Mouse (Mus musculus) midbrain, embryonic 15.5 days (tissue): Measurements from ENCODE around the gene Rhox3g. TPM values are rescaled to one million over a fixed set of nuclear protein-coding genes. Genes with fewer than 3 reads are reported as not detected.
"Not testable (repeated sequence)": the region's sequence is repeated elsewhere in the genome, so short reads cannot be mapped to it uniquely, and the experiment has no call there.

Experiments
- ATAC-seq: fragments of 200-750 bp; cut with Nextera tagmentation; replicated peaks from 2 replicates; pipeline ENCODE4 v1.8.0; 2017; ENCODE audit warnings: moderate TSS enrichment
- H3K27ac ChIP-seq: fragments of 300-500 bp; sonication (generic); 2 replicates; pipeline ENCODE4 v1.5.1; 2015; ENCODE audit warnings: mild to moderate bottlenecking, inconsistent platforms
- H3K27me3 ChIP-seq: fragments of 300-500 bp; sonication (generic); replicated peaks from 2 replicates; pipeline ENCODE4 v1.6.1; 2015; ENCODE audit warnings: inconsistent platforms
- H3K36me3 ChIP-seq: fragments of 300-500 bp; sonication (generic); replicated peaks from 2 replicates; pipeline ENCODE4 v1.6.1; 2015; ENCODE audit warnings: inconsistent platforms
- H3K4me1 ChIP-seq: fragments of 300-500 bp; sonication (generic); 2 replicates; pipeline ENCODE4 v1.6.1; 2015; ENCODE audit warnings: inconsistent platforms
- H3K4me2 ChIP-seq: fragments of 300-500 bp; sonication (generic); 2 replicates; pipeline ENCODE4 v1.6.1; 2015; ENCODE audit warnings: inconsistent platforms, mild to moderate bottlenecking, moderate library complexity
- H3K4me3 ChIP-seq: fragments of 300-500 bp; sonication (generic); 2 replicates; pipeline ENCODE4 v1.5.1; 2015; ENCODE audit warnings: mild to moderate bottlenecking, inconsistent platforms
- H3K9ac ChIP-seq: fragments of 300-500 bp; sonication (generic); 2 replicates; pipeline ENCODE4 v1.6.1; 2015; ENCODE audit warnings: mild to moderate bottlenecking, inconsistent platforms
- H3K9me3 ChIP-seq: fragments of 300-500 bp; sonication (generic); 2 replicates; pipeline ENCODE4 v1.6.1; 2016; ENCODE audit warnings: inconsistent platforms
- WGBS: fragments of 180-500 bp; shearing (Covaris S2); methylation state at CpG from one replicate; pipeline ENCODE4 v1.1.7; 2015; ENCODE audit warnings: mixed read lengths; 5-methylcytosine and 5-hydroxymethylcytosine counted together
- polyA plus RNA-seq: library from polyadenylated mRNA; unstranded; fragments of >200 nt; fragmentation: Nextera tagmentation; extraction: Ambion mirVana; gene quantifications from 2 replicates; pipeline ENCODE4 v1.2.1, GENCODE M21; 2015

The Rhox3g gene
- not detected in 2 replicates for polyA plus RNA-seq

DNA sequence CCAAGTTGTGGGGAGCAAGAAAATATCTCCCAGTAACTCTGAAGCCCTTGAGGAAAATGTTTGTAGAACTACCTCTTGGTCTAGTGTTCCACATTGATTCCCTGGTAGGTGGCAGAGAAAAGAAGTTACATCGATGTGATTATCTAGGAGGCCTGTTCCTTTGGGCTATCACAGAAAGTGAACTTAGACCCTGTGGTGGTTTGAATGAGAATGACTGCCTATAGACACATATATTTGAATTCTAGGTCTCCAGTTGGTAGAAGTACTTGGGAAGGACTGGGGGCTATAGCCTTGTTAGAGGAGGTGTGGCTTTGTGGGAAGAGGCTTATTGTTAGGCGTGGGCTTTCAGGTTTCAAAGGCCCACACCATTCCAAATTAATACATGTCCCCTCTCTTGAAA, at the start of gene Rhox3g:
Rhox3g (minus strand) TSS at position 101 of the 400 bp plus-strand sequence.
- WGBS, result 92% methylated on average over 2 of the region's 2 CpGs
- H3K36me3 ChIP-seq, ATAC-seq, H3K4me1 ChIP-seq, H3K27ac ChIP-seq, H3K27me3 ChIP-seq, H3K4me2 ChIP-seq, H3K9ac ChIP-seq, H3K4me3 ChIP-seq, H3K9me3 ChIP-seq: not testable (repeated sequence)

DNA sequence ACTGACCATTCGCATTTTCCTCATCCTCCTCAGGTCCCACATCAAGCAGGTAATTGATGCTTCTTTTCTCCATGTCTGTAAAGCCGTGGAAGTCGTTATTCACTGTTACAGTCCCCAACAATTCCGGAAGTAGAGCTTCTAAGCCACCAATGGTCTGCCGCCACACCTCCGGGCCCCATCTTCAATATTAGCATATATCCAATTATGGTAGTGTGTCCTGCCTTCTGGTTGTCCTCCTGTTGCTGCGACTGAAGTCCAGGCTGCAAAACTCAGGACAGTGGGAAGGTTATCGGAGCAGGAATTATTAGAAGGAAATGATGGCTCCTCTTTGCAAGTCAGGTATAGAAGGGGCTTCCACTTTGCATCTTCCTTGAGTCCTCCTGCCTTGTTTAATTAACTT, 44.8 kb upstream of the Rhox3g start, which contains the start of gene Rhox2h:
Rhox2h (minus strand) TSS at position 101 of the 400 bp plus-strand sequence.
- not testable (repeated sequence) for H3K9me3 ChIP-seq, ATAC-seq

DNA sequence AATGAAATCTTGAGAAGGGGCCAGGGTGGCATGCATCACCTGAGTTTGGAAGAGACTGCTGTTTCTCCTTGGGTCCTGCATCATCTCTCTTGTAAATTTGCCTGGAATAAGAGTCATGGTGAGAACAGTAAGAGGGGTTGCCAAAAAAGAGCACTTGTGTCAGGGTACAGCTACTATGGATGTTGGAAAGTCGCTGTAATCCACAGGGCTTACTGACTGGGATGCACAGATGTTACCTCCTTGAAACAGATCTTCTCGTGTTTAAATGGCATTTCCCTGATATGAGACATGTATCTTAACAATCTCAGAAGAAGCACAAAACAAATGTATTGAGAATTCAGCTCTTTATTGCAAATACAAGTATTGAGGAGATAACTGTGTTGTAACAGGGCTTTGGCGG, 40.3 kb upstream of the Rhox3g start, which contains the start of gene Rhox3h:
Rhox3h (minus strand) TSS at position 101 of the 400 bp plus-strand sequence.
- H3K4me2 ChIP-seq, H3K27ac ChIP-seq, H3K36me3 ChIP-seq, H3K27me3 ChIP-seq, ATAC-seq, H3K9me3 ChIP-seq, H3K9ac ChIP-seq, H3K4me1 ChIP-seq, H3K4me3 ChIP-seq: not testable (repeated sequence)
- 90% methylated on average over 1 of the region's 3 CpGs for whole genome bisulfite sequencing

More for the DNA sequence above, 44.8 kb upstream of the Rhox3g start, which contains the start of gene Rhox2h:
- not testable (repeated sequence) for H3K27me3 ChIP-seq, H3K9ac ChIP-seq, H3K4me2 ChIP-seq, H3K27ac ChIP-seq, H3K4me1 ChIP-seq, H3K36me3 ChIP-seq, H3K4me3 ChIP-seq
- 90% methylated on average over 8 of the region's 8 CpGs for WGBS

DNA sequence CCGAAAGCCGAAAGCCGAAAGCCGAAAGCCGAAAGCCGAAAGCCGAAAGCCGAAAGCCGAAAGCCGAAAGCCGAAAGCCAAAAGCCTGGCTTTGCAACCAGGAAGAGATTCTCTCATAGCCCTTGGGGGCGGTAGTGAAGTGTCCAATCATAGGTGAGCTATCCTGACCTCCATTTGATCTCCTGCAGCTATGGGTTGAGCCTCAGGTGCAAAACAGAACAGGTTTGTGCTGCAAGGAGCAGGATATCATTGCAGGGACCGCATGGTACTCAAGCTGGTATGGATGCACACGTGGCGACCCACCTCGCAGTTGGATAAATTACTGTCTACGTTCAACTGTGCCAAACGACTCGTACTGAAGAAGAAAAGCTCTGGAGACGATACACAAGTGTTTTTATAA, 22.8 kb upstream of the Rhox3g start, which contains the start of gene Rhox4g:
Rhox4g (minus strand) TSS at position 101 of the 400 bp plus-strand sequence.
- H3K4me3 ChIP-seq, H3K9ac ChIP-seq, ATAC-seq, H3K4me1 ChIP-seq, H3K36me3 ChIP-seq, H3K9me3 ChIP-seq, H3K4me2 ChIP-seq, H3K27me3 ChIP-seq, H3K27ac ChIP-seq: not testable (repeated sequence)
- 90% methylated on average over 19 of the region's 20 CpGs for WGBS

DNA sequence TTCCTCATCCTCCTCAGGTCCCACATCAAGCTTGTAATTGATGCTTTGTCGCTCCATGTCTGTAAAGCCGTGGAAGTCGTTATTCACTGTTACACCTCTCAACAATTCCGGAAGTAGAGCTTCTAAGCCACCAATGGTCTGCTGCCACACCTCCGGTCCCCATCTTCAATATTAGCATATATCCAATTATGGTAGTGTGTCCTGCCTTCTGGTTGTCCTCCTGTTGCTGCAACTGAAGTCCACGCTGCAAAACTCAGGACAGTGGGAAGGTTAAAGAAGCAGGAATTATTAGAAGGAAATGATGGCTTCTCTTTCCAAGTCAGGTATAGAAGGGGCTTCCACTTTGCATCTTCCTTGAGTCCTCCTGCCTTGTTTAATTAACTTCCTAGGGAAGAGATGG, 15.0 kb upstream of the Rhox3g start, which contains the start of gene Rhox2g:
Rhox2g (minus strand) TSS at position 101 of the 400 bp plus-strand sequence.
- H3K4me3 ChIP-seq, ATAC-seq, H3K36me3 ChIP-seq, H3K4me1 ChIP-seq, H3K27ac ChIP-seq, H3K4me2 ChIP-seq, H3K27me3 ChIP-seq, H3K9me3 ChIP-seq, H3K9ac ChIP-seq: not testable (repeated sequence)
- WGBS, result 92% methylated on average over 6 of the region's 6 CpGs

DNA sequence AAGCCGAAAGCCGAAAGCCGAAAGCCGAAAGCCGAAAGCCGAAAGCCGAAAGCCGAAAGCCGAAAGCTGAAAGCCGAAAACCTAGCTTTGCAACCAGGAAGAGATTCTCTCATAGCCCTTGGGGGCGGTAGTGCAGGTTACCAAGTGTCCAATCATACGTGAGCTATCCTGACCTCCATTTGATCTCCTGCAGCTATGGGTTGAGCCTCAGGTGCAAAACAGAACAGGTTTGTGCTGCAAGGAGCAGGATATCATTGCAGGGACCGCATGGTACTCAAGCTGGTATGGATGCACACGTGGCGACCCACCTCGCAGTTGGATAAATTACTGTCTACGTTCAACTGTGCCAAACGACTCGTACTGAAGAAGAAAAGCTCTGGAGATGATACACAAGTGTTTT, 20.8 kb downstream of the Rhox3g start, which contains the start of gene Rhox4f:
Rhox4f (minus strand) TSS at position 101 of the 400 bp plus-strand sequence.
- H3K27me3 ChIP-seq, ATAC-seq, H3K4me3 ChIP-seq, H3K4me1 ChIP-seq, H3K9me3 ChIP-seq, H3K9ac ChIP-seq, H3K27ac ChIP-seq, H3K36me3 ChIP-seq, H3K4me2 ChIP-seq: not testable (repeated sequence)
- WGBS, result 97% methylated on average over 16 of the region's 19 CpGs

DNA sequence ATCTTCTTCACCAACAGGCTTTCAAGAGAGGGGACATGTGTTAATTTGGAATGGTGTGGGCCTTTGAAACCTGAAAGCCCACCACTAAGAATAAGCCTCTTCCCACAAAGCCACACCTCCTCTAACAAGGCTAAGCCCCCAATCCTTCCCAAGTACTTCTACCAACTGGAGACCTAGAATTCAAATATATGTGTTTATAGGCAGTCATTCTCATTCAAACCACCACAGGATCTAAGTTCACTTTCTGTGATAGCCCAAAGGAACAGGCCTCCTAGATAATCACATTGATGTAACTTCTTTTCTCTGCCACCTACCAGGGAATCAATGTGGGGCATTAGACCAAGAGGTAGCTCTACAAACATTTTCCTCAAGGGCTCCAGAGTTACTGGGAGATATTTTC, 47.7 kb downstream of the Rhox3g start, which contains the start of gene Rhox3f:
Rhox3f (plus strand) TSS at position 301 of the 400 bp plus-strand sequence.
- not testable (repeated sequence) for H3K4me1 ChIP-seq, H3K4me3 ChIP-seq, H3K4me2 ChIP-seq, H3K9ac ChIP-seq, H3K27me3 ChIP-seq, H3K9me3 ChIP-seq, H3K36me3 ChIP-seq, H3K27ac ChIP-seq, ATAC-seq

Other genes starting within 250 kb of the Rhox3g start
- not detected in 2 replicates for gene Rhox3a2, start 248.6 kb downstream of the Rhox3g start, polyA plus RNA-seq
- not detected in 2 replicates for gene Rhox4a2, start 237.8 kb downstream of the Rhox3g start, polyA plus RNA-seq
- not detected in 2 replicates for gene Rhox2b, start 216.5 kb downstream of the Rhox3g start, polyA plus RNA-seq
- not detected in 2 replicates for gene Rhox4b, start 196.1 kb downstream of the Rhox3g start, polyA plus RNA-seq
- not detected in 2 replicates for gene Rhox2c, start 174.9 kb downstream of the Rhox3g start, polyA plus RNA-seq
- gene Rhox3c, start 170.0 kb downstream of the Rhox3g start, polyA plus RNA-seq, result not detected in 2 replicates
- not detected in 2 replicates for gene Rhox4c, start 148.3 kb downstream of the Rhox3g start, polyA plus RNA-seq
- not detected in 2 replicates for gene Rhox2d, start 135.2 kb downstream of the Rhox3g start, polyA plus RNA-seq
- gene Rhox4d, start 114.3 kb downstream of the Rhox3g start, polyA plus RNA-seq, result not detected in 2 replicates
- not detected in 2 replicates for gene Rhox2e, start 98.2 kb downstream of the Rhox3g start, polyA plus RNA-seq
- gene Rhox3e, start 86.6 kb downstream of the Rhox3g start, polyA plus RNA-seq, result not detected in 2 replicates
- not detected in 2 replicates for gene Rhox4e, start 71.2 kb downstream of the Rhox3g start, polyA plus RNA-seq
- not detected in 2 replicates for gene Rhox2f, start 57.2 kb downstream of the Rhox3g start, polyA plus RNA-seq
- gene Rhox3f, start 47.6 kb downstream of the Rhox3g start, polyA plus RNA-seq, result not detected in 2 replicates
- not detected in 2 replicates for gene Rhox4f, start 20.9 kb downstream of the Rhox3g start, polyA plus RNA-seq
- gene Rhox2g, start 14.9 kb upstream of the Rhox3g start, polyA plus RNA-seq, result not detected in 2 replicates
- not detected in 2 replicates for gene Rhox4g, start 22.7 kb upstream of the Rhox3g start, polyA plus RNA-seq
- gene Rhox3h, start 40.2 kb upstream of the Rhox3g start, polyA plus RNA-seq, result not detected in 2 replicates
- not detected in 2 replicates for gene Rhox2h, start 44.7 kb upstream of the Rhox3g start, polyA plus RNA-seq
- gene Rhox5, start 176.2 kb upstream of the Rhox3g start, polyA plus RNA-seq, result 0.47 and 0.76 TPM in 2 replicates
- not detected in 2 replicates for gene Rhox6, start 198.3 kb upstream of the Rhox3g start, polyA plus RNA-seq
- not detected in 2 replicates for gene Rhox7a, start 203.1 kb upstream of the Rhox3g start, polyA plus RNA-seq